Mouse (Mus musculus) cerebellum, postnatal 14 days (tissue): ENCODE results near the gene Ddx56.
"Not testable (repeated sequence)": the region's sequence is repeated elsewhere in the genome, so short reads cannot be mapped to it uniquely, and the experiment has no call there.

Experiments used
- DNase-seq, 2 experiments: peaks; one replicate each; pipeline ENCODE4 v3.0.0; 2021; ENCODE audit warnings: mixed read lengths in 2 of 2

Gene Ddx56

GRCm38 (mm10) chr11:6261434-6262082 lies 6.0 kb downstream of the Ddx56 start:
- DNase-seq, result peak; percentile 85 to 91

GRCm38 (mm10) chr11:6259413-6259812 lies 8.2 kb downstream of the Ddx56 start:
- DNase-seq, result no peak

DNA sequence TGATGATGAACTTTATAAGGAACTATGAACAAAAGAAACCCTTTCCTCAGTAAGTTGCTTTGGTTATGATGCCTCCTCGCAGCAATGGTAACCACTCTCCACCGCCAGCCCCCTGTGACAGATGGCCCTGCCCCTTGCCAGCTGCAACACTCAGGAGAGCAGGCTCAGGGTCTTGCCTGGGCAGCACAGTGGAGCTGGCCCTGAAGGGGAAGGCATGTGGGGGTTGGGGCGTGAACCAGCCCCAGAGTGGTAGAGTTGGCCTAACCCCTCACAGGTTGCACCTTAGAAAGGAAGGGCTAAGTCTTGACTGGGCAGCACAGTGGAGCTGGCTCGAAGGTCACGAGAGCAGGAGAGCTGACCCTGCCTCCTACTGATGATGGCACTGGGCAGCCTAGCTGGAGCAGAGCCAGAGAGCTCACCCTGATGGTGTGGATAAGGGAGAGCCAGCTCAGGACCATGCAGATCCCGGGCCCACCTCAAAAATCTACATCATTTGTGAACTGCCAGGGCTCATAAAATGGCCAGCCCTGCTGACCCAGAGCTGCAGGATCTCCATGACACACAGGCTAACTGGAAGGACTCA lies 11.0 kb downstream of the Ddx56 start:
- peak in 1 of 2 experiments; percentile 30 for DNase-seq

DNA sequence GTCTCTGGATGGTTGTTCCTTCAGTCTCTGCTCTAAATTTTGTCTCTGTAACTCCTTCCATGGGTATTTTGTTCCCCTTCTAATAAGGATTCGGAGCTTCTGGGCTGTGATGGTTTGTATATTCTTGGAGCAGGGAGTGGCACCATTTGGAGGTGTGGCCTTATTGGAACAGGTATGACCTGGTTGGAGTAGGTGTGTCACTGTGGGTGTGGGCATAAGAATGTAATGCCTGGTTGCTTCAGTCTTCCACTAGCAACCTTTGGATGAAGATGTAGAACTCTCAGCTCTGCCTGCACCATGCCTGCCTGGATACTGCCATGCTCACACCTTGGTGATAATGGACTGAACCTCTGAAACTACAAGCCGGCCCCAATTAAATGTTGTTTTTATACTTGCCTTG lies 13.0 kb downstream of the Ddx56 start:
- DNase-seq, result not testable (repeated sequence)

- DNase-seq, result no peak
Observed at GRCm38 (mm10) chr11:6252824-6253223, 14.7 kb downstream of the Ddx56 start.

GRCm38 (mm10) chr11:6252248-6252647 lies 15.3 kb downstream of the Ddx56 start:
- no peak for DNase-seq

- no peak for DNase-seq
Observed at GRCm38 (mm10) chr11:6244707-6245106, 22.9 kb downstream of the Ddx56 start.

DNA sequence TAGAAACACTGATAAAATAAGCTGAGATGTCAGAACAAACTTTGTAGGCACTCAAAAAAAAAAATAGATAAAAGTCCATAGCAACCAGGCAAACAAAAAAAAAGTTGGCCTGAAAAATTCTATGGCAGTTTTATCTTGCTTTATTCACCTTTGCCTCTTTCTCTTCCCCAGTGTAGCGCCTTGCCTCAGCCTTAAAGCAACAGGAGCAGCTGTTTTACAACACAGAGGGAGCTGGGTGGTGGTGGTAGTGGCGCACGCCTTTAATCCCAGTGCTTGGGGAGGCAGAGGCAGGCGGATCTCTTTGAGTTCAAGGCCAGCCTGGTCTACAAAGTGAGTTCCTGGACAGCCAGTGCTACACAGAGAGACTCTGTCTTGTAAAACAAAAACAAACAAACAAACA lies 34.5 kb downstream of the Ddx56 start:
- DNase-seq, result no peak

- no peak for DNase-seq
Observed at GRCm38 (mm10) chr11:6230012-6230411, 37.6 kb downstream of the Ddx56 start, which contains the start of gene Npc1l1. TSS of gene Npc1l1 (minus strand) at chr11:6230143.

DNA sequence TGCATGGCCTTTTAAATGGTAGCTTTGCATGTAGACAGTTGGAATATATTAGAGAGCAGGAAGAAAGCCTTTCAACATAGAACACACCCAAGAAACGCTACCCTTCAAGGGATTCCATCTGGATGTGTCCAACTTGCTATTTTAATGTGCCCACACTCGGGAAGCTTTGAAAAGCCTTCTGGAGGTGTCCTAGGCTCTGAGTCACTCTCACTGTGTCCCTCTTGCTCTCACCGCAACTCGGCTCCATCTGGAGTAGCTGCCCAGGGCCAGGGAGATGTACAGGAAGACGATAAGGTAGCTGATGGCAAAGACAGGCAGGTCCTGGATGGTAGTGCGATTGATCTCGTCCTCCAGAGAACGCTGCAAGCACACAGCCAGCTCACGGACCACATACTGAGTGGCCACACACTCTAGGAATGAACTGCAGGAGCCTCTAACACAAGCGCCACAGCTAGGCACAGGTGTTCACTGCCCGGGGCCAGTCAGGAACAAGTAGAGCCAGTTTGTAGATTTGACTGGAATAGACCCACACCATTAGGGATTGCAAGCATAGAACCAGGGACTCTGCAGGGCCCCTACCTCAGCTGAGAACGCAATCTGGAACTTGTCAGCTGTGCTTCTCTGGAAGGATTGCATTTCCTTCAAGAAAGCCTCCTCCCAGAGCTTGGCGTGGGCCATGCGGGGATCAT lies 42.9 kb downstream of the Ddx56 start:
- DNase-seq, result no peak

GRCm38 (mm10) chr11:6222187-6222586 lies 45.4 kb downstream of the Ddx56 start:
- DNase-seq, result no peak

DNA sequence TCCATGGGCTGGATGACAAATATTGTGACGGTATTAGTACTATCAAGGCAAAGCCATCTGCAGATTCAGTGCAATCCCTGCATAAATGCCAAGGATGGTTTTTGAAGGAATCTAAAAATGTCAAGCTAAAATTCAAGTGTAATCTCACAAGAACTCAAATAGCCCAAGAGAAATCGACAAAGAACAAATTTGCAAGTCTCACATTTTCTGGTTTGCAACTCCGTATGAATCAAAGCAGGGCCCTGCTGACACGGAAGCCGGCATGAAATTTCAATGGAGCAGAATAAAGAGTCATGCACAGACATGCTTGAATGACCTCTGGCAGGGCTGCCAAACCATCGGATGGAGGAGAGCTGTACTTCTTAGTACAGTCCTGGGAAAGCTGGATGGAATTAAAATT lies 47.6 kb downstream of the Ddx56 start:
- DNase-seq, result peak in 1 of 2 experiments; percentile 28

GRCm38 (mm10) chr11:6218189-6218896 lies 49.2 kb downstream of the Ddx56 start:
- DNase-seq, result no peak

GRCm38 (mm10) chr11:6216834-6217233 lies 50.7 kb downstream of the Ddx56 start:
- no peak for DNase-seq
